Mouse (Mus musculus) liver, postnatal 0 days (tissue): Measurements from ENCODE around the gene 2410137M14Rik. TPM values are rescaled to one million over a fixed set of nuclear protein-coding genes. Genes with fewer than 3 reads are reported as not detected.

ENCODE experiments used
- ATAC-seq: fragments of 200-750 bp; cut with Nextera tagmentation; 2 replicates; pipeline ENCODE4 v1.8.0; 2017; ENCODE audit warnings: mild to moderate bottlenecking, moderate library complexity
- DNase-seq: peaks from one replicate; pipeline ENCODE4 v3.0.0-alpha.2; 2016
- H3K27ac ChIP-seq: fragments of 300-500 bp; sonication (generic); 2 replicates; pipeline ENCODE4 v1.5.1; 2014; ENCODE audit warnings: antibody characterized with exemption, moderate library complexity, mild to moderate bottlenecking, low read depth
- H3K27me3 ChIP-seq: fragments of 300-500 bp; sonication (generic); 2 replicates; pipeline ENCODE4 v1.6.1; 2014; ENCODE audit warnings: low read length, control low read depth, mixed read lengths; ENCODE audit not compliant: insufficient read depth
- H3K36me3 ChIP-seq: fragments of 300-500 bp; sonication (generic); replicated peaks from 2 replicates; pipeline ENCODE4 v1.6.1; 2014; ENCODE audit warnings: mild to moderate bottlenecking, control low read depth, low read length, moderate library complexity, mixed read lengths; ENCODE audit not compliant: insufficient read depth
- H3K4me1 ChIP-seq: fragments of 300-500 bp; sonication (generic); 2 replicates; pipeline ENCODE4 v1.6.1; 2014; ENCODE audit warnings: antibody characterized with exemption, mild to moderate bottlenecking, control low read depth; ENCODE audit not compliant: insufficient read depth
- H3K4me2 ChIP-seq: fragments of 300-500 bp; sonication (generic); 2 replicates; pipeline ENCODE4 v1.6.1; 2014; ENCODE audit warnings: low read depth, mild to moderate bottlenecking, low read length, moderate library complexity, mixed read lengths
- H3K4me3 ChIP-seq: fragments of 300-500 bp; sonication (generic); 2 replicates; pipeline ENCODE4 v1.5.1; 2014; ENCODE audit warnings: low read depth, low read length
- H3K9ac ChIP-seq: fragments of 300-500 bp; sonication (generic); replicated peaks from 2 replicates; pipeline ENCODE4 v1.6.1; 2014; ENCODE audit warnings: mild to moderate bottlenecking, moderate library complexity
- H3K9me3 ChIP-seq: fragments of 300-500 bp; sonication (generic); 2 replicates; pipeline ENCODE4 v1.6.1; 2016; ENCODE audit warnings: mild to moderate bottlenecking, control low read depth, low read length, mixed read lengths
- CTCF ChIP-seq: sonication (generic); IDR thresholded peaks from 2 replicates; pipeline ENCODE4 v1.5.1; 2016; ENCODE audit warnings: antibody characterized with exemption, low read depth
- EP300 ChIP-seq: IDR thresholded peaks from 2 replicates; pipeline ENCODE4 v1.6.1; 2016; ENCODE audit warnings: antibody characterized with exemption, low read depth, mild to moderate bottlenecking
- WGBS: fragments of 180-500 bp; shearing (Covaris S2); extraction: QIAGEN DNeasy Blood & Tissue Kit; methylation state at CpG from one replicate; pipeline ENCODE4 v1.1.7; 2014; ENCODE audit not compliant: insufficient replicate concordance; 5-methylcytosine and 5-hydroxymethylcytosine counted together
- polyA plus RNA-seq: library from polyadenylated mRNA; unstranded; fragments of >200 nt; fragmentation: Nextera tagmentation; extraction: Ambion mirVana; gene quantifications from 2 replicates; pipeline ENCODE4 v1.2.1, GENCODE M21; 2015

The 2410137M14Rik gene
- polyA plus RNA-seq, 1 experiment from 2014 or later: not detected

DNA sequence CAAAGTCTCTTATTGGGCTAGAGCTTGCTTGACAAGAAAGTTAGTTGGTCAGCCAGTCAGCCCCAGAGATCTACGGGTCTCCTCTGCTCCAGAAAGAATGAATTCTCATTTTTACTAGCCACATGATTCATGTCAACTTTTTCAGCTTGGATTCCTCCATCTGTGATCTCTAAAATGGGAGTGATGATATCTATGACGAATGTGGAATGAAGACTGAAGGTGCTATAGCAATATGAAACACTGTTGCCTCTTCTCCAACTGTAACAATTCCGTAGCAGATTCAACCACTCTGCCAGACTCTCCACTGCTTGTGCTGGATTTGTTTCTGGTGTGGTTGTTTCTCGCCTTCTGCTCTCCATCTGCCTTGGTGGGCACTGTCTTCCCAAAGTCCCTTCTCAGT lies 49.9 kb downstream of the 2410137M14Rik start:
- H3K9ac ChIP-seq: no peak overlapping the region
- no peak for TF ChIP-seq CTCF
- no peak for TF ChIP-seq EP300
- no peak overlapping the region for H3K4me2 ChIP-seq
- no peak for ATAC-seq
- DNase-seq: no peak
- WGBS: 70% methylated on average over 4 of the region's 4 CpGs
- no peak overlapping the region for H3K27ac ChIP-seq
- H3K9me3 ChIP-seq: no peaks in the 10 kb centered on the region
- H3K4me3 ChIP-seq: no peak overlapping the region
- no peaks in the 10 kb centered on the region for H3K27me3 ChIP-seq
- no peaks in the 10 kb centered on the region for H3K4me1 ChIP-seq
- H3K36me3 ChIP-seq: no peaks in the 10 kb centered on the region

DNA sequence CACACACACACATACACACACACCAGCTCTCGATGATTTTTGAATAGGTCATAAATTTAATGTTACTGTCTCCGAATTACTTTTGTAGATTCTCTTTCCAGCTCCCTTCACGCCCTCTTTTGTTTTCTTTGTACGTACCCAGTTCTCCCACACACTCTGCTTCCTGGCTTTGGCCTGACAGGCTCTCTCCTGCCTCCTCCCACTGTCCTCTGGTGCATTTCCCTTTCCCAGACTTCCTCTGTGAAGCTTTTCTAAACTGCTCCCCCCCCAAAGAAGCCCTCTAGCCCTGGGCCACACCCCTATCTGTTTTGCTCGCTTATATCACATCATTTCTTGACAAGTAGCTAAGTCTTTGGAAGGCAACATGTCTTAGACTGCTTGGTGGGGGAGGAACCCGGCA lies 50.8 kb downstream of the 2410137M14Rik start:
- no peak for DNase-seq
- Histone ChIP-seq H3K9ac (no peak overlapping the region), H3K4me3 (no peak overlapping the region), H3K9me3 (no peaks in the 10 kb centered on the region), H3K27me3 (no peaks in the 10 kb centered on the region), H3K27ac (no peak overlapping the region), H3K36me3 (no peaks in the 10 kb centered on the region), H3K4me1 (no peaks in the 10 kb centered on the region), H3K4me2 (no peak overlapping the region)
- WGBS: 56% methylated on average over 6 of the region's 6 CpGs
- TF ChIP-seq EP300 (no peak), CTCF (no peak)
- no peak for ATAC-seq

- no peaks in the 10 kb centered on the region for H3K27me3 ChIP-seq
- no peaks in the 10 kb centered on the region for H3K36me3 ChIP-seq
- WGBS: 64% methylated on average over 12 of the region's 12 CpGs
- no peak overlapping the region for H3K4me3 ChIP-seq
- H3K9me3 ChIP-seq: no peaks in the 10 kb centered on the region
- H3K9ac ChIP-seq: no peak overlapping the region
- TF ChIP-seq CTCF (no peak), EP300 (no peak)
- H3K27ac ChIP-seq: no peak overlapping the region
- DNase-seq: no peak
- ATAC-seq: no peak
- H3K4me1 ChIP-seq: no peaks in the 10 kb centered on the region
- H3K4me2 ChIP-seq: no peak overlapping the region
These were observed 51.7 kb downstream of the 2410137M14Rik start for GRCm38 (mm10) chr17:36929236-36929932.

Other genes with a start within 250 kb of the 2410137M14Rik start
- not detected in 2 replicates for gene H2-M10.5, start 208.3 kb downstream of the 2410137M14Rik start, polyA plus RNA-seq
- not detected in 2 replicates for gene H2-M10.6, start 169.1 kb downstream of the 2410137M14Rik start, polyA plus RNA-seq
- 16.8 and 19.1 TPM in 2 replicates for gene Trim26, start 144.1 kb downstream of the 2410137M14Rik start, polyA plus RNA-seq
- 0.12 TPM in 1 of 2 replicates, not detected in the other for gene Trim15, start 114.0 kb downstream of the 2410137M14Rik start, polyA plus RNA-seq
- 85.7 and 86.7 TPM in 2 replicates for gene Trim10, start 111.7 kb downstream of the 2410137M14Rik start, polyA plus RNA-seq
- gene Trim40, start 91.1 kb downstream of the 2410137M14Rik start, polyA plus RNA-seq: not detected in 2 replicates
- not detected in 2 replicates for gene Trim31, start 83.1 kb downstream of the 2410137M14Rik start, polyA plus RNA-seq
- gene Rnf39, start 38.3 kb downstream of the 2410137M14Rik start, polyA plus RNA-seq: 0.11 TPM in 1 of 2 replicates, not detected in the other
- gene Ppp1r11, start 29.5 kb downstream of the 2410137M14Rik start, polyA plus RNA-seq: 39.9 and 41.7 TPM in 2 replicates
- 19.3 and 23.7 TPM in 2 replicates for gene Znrd1, start 22.7 kb downstream of the 2410137M14Rik start, polyA plus RNA-seq
- gene Znrd1as, start 22.6 kb downstream of the 2410137M14Rik start, polyA plus RNA-seq: 4.1 and 5.6 TPM in 2 replicates
- gene H2-M5, start 8.3 kb upstream of the 2410137M14Rik start, polyA plus RNA-seq: 0.04 TPM in 1 of 2 replicates, not detected in the other
- 1.4 and 2.3 TPM in 2 replicates for gene Zfp57, start 19.9 kb upstream of the 2410137M14Rik start, polyA plus RNA-seq
- not detected in 2 replicates for gene Mog, start 42.2 kb upstream of the 2410137M14Rik start, polyA plus RNA-seq
- gene Gabbr1, start 64.7 kb upstream of the 2410137M14Rik start, polyA plus RNA-seq: 0.41 and 0.46 TPM in 2 replicates
- not detected in 2 replicates for gene Olfr90, start 107.3 kb upstream of the 2410137M14Rik start, polyA plus RNA-seq
- gene Olfr91, start 117.0 kb upstream of the 2410137M14Rik start, polyA plus RNA-seq: not detected in 2 replicates
- gene Olfr92, start 138.9 kb upstream of the 2410137M14Rik start, polyA plus RNA-seq: not detected in 2 replicates
- not detected in 2 replicates for gene Olfr93, start 180.3 kb upstream of the 2410137M14Rik start, polyA plus RNA-seq
- gene Ubd, start 212.7 kb upstream of the 2410137M14Rik start, polyA plus RNA-seq: 2.2 and 3.4 TPM in 2 replicates
- not detected in 2 replicates for gene Olfr94, start 219.8 kb upstream of the 2410137M14Rik start, polyA plus RNA-seq
- gene Olfr95, start 231.9 kb upstream of the 2410137M14Rik start, polyA plus RNA-seq: not detected in 2 replicates
- gene Olfr96, start 238.9 kb upstream of the 2410137M14Rik start, polyA plus RNA-seq: not detected in 2 replicates